Mouse (Mus musculus) urinary bladder, adult 2 months (tissue): ENCODE results near the gene Fam124b. TPM values are rescaled to one million over a fixed set of nuclear protein-coding genes. Genes with fewer than 3 reads are reported as not detected.

ENCODE experiments used
- DNase-seq: peaks from one replicate; pipeline ENCODE4 v3.0.0; 2022; ENCODE audit warnings: low spot score
- polyA plus RNA-seq: library from polyadenylated mRNA; depleted of rRNA; stranded (reverse); fragments of >200 nt; gene quantifications from 2 replicates; pipeline ENCODE4 v1.2.3, GENCODE M21; 2012; rRNA removed

Fam124b gene
- polyA plus RNA-seq, result 0.01 and 0.06 TPM in 2 replicates

DNA sequence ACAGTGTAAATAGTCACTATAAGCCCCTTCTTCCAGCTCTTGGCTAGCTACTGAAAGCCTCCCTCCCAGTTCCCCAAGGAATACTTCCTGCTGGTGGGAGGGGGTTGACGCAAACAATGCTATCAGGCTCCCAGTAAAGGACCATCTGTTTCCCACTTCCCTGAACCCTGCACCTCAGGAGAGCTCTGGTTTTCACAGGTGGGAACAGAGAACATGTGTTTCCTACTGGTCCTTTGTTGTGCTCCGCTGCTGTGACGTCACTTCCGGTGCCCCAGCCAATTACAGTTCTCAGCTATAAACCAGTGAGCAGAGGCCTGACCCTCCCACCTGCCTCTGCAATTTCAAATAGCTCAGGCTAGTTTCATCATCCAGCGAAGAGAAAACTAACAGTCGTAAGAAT is at the start of gene Fam124b:
Fam124b (minus strand) TSS at position 206 of the 400 bp plus-strand sequence.
- DNase-seq, result no peak

DNA sequence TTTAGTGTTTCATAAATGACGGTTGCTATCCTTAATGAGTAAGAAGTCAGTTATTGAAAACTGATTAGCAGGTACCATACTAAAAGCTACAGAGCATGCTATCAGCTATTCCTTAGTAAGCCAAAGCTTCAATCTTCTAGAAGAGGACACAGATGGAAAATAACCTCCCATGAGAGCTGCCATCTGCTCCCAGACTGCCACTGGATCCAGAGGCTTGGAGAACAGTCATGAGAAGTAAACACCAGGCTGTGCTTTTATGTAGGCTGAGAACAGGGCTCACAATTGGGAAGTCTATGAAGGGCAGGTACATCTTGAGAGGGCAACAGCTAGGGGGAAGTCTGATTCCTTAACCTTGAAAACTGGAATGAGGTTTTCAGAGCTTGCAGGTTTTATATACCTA is 42.2 kb upstream of the Fam124b start:
- DNase-seq, result no peak

DNA sequence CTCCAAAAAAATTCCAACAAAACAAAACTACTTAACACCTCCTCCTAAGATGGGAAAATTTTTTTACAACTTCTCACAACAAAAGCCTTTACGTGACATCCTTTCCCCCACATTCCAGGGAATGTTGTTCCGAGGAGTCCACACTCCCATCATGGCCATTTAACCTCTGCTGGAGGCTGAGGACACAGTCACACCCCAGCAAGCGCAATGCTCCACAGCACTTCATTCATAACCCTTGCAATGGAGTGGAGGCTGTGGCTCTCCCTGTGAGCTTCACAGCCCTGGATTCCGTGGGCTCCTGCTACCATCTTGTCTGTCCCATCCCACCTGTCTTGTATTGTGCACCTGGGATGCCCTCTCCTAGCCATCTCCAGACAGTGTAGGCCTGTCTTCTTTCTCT is 40.4 kb upstream of the Fam124b start:
- DNase-seq, result no peak

DNA sequence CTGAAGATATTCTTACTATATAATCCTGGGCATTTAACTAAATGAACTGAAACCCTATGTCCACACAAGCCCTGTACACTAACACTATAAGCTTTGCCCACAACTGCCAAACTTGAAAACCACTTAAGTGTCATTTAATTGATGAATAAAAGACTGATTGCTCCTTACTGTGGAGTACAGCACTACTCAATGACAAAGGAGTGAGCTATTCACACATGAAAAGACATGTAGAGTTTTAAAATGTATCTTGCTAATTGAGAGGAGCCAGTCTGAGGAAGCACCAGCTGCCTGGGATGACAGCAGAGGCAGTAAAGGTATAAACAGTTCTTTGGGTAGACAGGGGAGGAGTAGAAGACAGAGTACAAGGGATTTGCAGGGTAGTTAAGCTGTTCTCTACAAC is 35.0 kb upstream of the Fam124b start:
- no peak for DNase-seq

DNA sequence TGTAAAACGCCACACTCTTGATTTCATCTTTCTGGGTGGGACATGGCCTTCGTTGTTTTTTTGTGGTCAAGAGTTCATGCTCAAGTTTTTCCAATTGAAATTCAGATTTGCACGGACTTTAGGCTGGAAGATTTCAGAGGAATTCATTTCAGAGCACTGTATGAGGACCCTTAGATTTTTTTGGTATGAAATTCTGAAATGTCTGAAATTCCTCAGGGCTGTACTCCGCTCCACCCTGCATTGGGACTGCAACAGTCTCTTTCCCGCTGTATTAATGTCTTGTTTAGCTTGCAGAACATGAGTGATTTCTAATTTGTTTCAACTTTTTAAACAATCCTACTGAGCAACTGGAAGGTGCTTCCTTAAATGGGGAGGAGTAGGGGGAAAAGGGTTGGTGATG is 32.0 kb upstream of the Fam124b start:
- DNase-seq, result no peak

DNA sequence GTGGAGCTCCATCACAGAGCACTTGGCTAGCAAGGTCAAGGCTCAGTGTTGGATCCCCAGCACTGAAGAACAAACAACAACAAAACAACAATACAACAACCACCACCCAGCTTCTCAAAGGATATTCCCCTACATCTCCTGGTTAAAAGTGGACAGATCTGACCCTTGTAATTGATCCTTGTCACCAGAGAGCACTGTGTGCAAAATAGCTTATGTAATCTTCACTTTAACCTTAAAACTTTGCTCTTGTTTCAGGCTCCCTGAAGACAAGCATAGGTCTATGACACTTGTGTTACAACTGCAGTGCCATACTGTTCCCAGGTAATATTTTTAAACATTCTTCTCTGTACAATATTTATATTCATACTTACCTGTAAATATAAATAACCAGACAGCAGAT is 28.9 kb upstream of the Fam124b start:
- DNase-seq, result no peak

DNA sequence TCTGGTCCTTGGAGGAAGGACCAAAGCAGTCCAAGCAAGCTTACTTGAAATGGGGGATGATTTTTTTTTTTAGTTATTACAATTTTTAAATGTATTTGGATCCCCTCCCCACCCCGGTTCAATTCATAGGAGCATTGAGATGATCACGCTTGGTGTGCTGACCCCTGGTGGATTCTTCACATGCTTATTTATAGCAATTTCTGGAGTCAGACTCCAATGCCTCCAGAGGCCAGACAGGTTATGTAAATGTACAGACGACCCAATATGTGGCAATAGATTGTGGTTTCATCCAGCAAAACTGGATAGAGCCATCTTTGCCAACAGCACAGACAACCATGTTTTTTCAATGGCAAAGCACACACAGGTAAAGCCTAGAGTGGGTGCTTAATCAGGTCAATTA is 25.9 kb upstream of the Fam124b start:
- no peak for DNase-seq

DNA sequence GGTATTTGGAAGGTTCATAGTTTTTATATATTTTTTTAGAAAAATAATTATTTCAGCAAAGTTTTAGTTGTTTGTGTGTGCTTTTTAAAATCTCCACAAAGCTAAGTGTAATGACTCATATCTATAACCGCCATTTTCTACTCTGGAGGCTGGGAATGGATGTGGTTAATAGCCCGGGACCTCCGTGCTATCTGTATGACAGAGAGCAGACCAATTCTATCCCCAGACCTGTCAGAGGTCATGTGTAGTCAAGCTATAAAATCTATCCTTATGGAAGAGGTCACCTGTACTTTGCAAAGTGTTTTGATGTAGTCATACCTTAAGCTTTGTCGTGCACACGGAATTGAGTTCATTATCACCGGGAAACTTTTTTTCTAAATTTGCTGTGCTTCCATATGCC is 23.3 kb upstream of the Fam124b start:
- DNase-seq, result no peak

DNA sequence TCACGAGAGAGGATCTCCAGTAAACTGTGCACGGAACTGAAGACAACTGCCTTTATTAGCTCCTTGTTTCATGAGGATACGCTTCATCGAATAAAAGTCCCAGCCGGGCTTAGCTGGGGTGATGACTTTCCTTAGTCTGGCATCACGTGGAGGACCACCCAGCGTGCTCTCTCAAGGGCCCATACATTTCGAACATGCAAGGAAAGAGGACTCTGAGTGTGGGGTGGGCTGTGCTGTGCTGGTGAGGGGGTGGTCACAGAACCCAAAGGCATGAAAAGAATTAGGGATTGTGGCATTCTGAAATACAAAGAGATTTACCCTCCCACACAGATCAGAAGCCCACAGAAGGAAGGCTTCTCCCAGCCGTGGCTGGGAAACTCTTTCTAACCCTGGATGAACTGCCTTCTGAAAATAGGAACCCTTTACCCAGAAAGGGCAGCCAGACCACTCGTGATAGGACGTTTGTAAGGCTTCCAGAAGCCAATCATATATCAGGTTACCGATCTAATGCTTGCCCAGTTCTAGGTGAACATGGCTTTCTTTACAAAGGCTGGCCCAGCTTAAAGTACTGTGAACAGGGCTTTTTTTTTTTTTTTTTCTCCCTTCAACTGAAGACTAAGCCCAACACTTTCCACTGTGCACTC is 21.9 kb upstream of the Fam124b start:
- DNase-seq, result no peak

DNA sequence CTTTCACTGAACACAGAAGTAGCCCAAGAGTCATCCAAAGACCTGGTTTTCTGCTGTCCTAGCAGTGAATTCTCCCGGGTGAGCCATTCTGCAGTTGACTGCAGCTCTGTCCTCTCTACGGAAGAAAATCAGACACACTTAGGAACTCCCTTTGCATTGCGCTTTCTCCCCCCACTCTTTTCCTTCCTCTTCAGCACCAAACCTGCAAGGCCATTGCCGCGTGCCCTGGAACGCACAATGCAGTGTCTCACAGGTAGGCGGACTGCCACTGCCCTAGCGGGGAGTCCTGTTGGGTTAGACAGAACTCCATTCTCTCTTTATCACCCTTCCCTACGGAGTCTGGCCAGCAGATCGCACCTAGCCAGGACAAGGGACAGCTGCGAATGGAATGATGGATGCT is 21.2 kb upstream of the Fam124b start:
- DNase-seq, result no peak

DNA sequence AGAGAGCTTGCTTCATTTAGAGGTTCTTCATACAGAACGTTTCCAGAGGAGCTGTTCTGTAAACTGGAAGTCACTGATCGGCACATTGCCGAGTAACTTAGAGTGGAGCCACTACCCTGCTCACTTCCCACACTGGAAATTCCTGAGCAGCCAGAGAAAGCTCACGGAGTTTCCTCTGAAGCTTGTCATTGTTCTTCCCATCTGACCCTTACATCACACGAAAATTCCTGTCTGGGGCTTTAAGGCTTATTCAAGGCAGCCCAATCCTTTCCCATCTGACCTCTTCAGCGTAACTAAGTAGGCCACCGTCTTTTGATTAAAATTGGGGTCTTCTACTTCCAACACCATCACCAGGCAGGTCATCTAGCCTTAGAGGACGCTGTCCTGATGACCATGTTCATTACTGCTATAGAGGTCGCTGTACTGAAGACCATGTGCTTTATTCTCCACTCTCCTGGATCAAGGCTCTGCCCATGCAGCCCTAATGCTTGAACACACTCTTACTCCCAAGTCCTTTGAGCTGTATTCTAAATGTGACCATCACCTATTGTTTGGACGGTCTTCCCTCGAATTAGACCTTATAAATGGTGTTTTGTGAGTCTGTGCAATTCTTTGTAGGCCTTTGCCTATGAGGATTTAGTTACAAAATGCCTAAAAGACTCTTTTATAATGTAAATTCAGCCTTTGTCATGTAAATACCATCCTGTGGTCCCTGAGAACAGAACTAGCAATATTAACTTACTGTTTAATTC is 18.9 kb upstream of the Fam124b start:
- DNase-seq, result no peak

DNA sequence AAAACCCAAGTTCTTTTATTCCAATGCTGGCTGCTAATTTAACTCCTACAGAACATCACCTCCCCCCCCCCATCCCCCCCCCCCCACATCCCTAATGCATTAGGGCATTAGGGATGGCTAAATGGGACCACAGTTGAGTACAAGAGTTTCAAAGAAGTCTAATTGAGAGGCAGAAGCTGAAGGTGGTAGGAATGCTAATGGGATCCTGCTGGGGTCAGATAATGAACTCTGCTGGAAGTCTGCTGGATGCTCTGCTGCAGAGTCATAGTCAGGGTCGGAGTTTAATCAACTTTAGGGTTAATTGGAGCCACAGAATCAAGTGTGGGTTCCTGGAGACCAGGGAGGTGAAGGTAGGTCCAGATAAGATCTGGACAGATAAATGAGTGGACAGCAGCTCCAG is 17.9 kb upstream of the Fam124b start:
- no peak for DNase-seq

DNA sequence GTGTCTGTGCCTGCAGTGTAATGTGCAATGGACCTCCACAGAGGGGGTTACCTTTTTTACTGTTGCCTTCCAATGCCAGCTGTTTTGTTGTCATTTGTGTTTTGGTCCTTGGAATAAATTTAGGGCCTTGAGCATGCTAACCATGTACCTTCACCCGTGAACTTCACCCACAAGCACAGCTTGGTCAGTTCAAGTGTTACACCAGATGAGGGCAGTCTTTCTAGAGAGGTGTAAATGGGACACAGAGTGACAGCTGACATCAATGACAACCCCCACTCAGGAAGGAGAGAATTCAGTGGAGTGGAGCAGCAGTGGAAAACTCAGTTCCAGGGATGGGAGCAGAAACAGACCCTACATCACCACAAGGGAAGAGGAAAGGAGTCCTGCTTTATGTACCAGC is 12.3 kb upstream of the Fam124b start:
- no peak for DNase-seq

DNA sequence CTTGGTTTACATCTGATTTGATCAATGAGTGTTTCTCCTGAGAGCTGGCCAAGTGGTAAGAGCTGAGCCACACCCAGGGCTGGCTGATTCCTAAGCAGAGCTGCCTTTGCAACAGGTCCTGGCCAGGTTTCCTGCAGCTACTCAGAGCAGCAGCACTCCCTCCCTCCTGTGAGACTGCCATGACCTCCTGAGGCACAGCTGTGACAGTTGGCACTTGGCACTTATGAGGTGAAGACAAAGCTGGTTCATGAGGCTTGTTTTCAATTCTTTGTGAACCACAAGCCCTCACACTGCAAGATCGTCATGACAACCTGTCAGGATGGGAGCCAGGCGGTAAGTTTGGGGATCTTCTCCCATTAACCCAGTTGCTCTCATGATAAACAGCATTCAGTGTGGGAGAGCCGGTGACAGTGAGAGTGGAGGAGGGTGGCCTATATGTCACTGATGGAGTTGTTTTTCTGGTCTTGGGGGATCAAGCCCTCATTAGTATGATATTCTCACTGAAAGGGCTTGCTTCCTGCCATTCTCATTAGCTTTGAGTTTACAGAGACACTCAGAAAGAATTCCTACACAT is 6.7 kb upstream of the Fam124b start:
- DNase-seq, result no peak

DNA sequence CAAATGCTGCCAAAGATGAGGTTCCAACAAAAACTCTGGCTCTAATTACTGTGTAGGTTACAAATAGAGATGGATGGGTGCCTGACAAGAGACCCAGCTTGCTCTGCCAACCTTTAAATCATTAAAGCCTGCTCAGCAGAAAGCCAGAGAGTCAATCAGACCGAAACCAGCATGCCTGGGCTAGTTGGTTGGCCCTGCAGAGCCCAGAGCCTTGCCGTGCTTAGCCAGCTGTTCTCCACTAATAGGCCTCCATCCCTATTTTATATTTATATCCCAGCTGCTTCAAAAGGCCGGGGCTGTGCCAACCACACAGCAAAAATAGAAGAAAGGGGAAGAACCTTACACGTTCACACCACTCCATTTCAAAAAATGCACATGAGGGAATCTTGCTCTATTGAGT is 2.9 kb upstream of the Fam124b start:
- no peak for DNase-seq

DNA sequence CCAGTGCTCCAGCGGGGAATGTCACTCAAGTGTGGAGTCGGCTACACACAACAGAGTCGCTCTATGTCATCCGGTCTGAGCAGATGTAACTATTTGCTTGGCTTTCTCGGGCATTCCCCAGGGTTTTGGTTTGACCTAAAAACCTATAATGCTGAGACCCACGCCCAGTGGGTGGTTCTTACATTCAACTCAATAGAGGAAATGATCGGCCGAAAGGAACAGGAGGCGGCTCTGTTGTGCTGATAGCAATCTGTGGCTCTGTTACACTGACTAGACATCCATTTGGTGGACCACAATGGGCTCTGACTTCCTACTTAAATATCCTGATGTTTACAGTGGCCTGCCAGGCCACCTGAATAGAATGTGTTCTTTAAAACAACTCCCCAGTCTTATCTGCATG is 4.4 kb downstream of the Fam124b start:
- DNase-seq, result no peak

DNA sequence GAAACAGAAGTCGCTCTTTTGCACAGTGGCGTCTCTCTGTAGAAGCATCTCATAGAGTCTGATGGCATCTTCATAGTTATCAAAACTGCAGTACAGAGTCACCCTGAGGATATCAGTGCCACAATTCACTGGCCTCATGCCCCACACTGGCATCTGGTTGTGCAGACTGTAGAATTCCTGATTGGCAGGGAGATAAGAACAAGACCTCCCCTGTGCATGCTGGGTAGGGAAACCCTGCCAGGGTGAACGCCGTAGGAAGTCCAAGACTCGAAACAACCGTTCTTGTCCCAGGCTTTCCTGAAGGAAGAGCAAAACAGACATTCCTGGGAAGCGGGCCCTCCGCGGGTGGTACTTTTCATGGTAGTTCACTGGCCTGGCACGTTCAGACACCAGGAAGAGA is 5.1 kb downstream of the Fam124b start:
- DNase-seq, result no peak

DNA sequence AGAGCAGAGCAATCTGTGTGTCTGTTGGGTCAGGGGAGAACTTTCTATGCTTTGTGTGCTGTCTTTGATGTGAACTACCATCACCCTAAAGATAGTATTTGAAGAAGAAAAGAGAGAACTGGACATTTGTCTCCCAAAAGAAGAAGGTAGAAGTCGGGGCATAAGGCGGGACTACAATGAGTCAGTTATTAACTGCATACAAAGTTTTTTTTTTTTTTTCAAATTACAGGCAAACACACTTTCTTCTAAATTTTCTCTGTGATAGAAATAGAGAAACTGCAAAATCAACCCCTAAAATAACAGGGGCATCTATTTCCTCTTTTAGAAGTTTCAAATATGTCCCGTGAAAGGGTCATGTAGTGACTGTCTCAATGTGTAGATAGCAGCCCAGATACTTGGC is 16.0 kb downstream of the Fam124b start:
- no peak for DNase-seq

DNA sequence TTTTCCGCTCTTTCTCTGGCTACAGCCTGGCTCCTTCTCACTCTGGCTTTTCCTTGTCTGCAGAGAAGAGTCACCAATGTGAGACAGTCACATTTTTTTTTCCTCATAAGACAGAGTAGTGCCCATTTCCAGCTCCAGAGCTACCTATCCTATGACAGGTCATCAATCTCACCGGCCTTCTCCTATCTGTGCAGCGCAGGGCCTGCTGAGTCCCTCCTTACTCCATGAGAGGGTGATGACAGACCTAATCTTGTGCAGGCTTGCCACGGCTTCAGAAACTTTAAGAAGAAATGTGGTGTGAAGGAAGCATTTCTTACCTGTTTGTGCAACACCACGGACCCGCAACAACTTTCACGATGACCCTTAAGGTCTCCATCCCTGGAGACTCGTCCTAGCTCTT is 25.4 kb downstream of the Fam124b start:
- no peak for DNase-seq

DNA sequence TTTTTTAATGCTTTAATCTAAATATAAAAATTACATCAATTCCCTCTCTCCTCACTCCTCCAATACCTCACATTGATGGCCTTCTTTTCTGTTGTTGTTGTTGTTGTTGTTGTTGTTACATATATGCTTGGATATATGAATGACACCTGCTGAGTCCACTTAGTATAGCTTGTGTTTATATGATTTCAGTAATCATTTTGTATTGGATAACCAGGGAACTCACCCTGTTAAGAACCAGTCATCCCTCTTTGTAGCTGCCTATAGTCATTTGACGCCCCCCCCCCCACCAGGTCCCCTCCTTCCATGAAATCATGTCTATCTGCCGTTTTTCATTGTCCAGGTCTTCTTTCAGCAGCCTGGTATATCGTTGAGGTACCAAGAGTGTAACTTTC is 36.9 kb downstream of the Fam124b start:
- no peak for DNase-seq

DNA sequence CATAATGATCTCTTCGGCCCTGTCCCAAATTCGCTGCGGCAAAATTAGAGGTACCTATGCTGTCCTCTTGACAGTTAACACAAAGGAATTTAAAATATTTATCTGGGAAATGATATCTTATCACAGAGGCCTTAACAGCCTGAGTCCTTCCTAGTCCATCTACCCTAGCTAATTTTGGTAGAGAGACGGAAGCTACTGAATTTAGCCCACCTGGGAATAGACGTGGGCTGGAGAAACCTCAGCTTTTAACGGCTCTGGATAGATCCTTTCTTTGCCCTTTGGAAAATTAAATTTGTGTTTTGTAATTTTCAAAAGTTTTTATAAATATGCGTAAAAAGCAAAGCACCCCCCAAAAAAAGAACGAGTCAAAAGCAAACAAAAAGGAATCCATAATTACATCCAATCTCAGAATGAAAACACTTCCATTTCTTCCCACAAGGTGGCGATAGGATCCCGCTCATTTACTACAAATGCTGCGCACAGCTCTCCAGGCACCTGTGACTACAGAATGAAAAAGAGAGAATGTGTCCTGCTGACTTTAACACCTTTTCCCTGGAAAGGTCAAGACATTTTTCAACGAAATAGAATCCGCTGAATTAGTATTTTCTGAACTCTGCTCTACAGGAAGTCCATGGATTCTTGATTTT is 37.4 kb downstream of the Fam124b start:
- no peak for DNase-seq

DNA sequence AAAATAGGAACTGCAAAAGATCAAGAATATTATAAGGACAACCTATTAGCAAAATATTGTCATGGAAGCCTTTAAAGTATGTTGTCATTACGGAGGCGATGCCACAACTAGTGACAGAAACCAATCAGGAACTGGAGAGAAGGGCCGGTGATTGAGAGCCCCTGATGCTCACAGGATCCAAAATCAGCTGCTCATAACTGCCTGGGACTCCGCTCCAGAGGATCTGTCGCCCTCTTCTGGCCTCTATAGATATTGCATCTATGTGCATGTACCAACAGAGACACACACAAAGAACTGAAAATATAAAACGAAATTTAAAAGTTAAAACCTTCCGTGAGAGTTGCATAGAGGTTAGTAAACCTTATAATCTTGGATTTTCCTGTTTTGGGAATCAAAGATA is 38.1 kb downstream of the Fam124b start:
- no peak for DNase-seq
